24 mouse cellular contexts compared by ENCODE assay signal in genomic region chr17:8888639-8889038, GRCm38 (mm10).
"Had no signal": no experiment of that assay in that cellular context is flagged by ENCODE, and none has a peak within 500 bp of the region (broad histone marks: within the 10 kb centered on the region; RNA-seq: fewer than 3 reads in every experiment).

No protein-coding gene starts in this region.

- H3K9ac ChIP-seq: heart, embryonic 12.5 days; hindbrain, embryonic 12.5 days; hindbrain, embryonic 14.5 days; intestine, embryonic 15.5 days; limb, embryonic 13.5 days; limb, embryonic 15.5 days; liver, embryonic 12.5 days; liver, embryonic 14.5 days had no signal

- H3K36me3 ChIP-seq: heart, embryonic 10.5 days; heart, embryonic 12.5 days; hindbrain, embryonic 10.5 days; hindbrain, embryonic 12.5 days; intestine, embryonic 15.5 days; limb, embryonic 13.5 days; limb, embryonic 15.5 days; liver, embryonic 12.5 days had no signal

- H3K4me2 ChIP-seq: heart, embryonic 12.5 days; hindbrain, embryonic 12.5 days; hindbrain, embryonic 14.5 days; intestine, embryonic 15.5 days; limb, embryonic 13.5 days; limb, embryonic 15.5 days; liver, embryonic 12.5 days had no signal

- H3K27me3 ChIP-seq: hindbrain, embryonic 12.5 days; intestine, embryonic 15.5 days; limb, embryonic 13.5 days; limb, embryonic 15.5 days; liver, embryonic 12.5 days had no signal

- H3K4me1 ChIP-seq: intestine, embryonic 15.5 days; liver, embryonic 12.5 days had no signal

- DNase-seq: gastrocnemius, adult 2 months; gastrocnemius, postnatal 10 days; gastrocnemius, postnatal 25 days; heart, postnatal 4 days; kidney, adult 18-20 months; kidney, adult 8-10 months; kidney, postnatal 25 days; kidney, postnatal 4 days; left cerebral cortex, postnatal 4 days had no signal

- H3K9me3 ChIP-seq: heart, embryonic 10.5 days; heart, embryonic 12.5 days; hindbrain, embryonic 10.5 days; hindbrain, embryonic 12.5 days; intestine, embryonic 15.5 days; limb, embryonic 13.5 days; limb, embryonic 15.5 days; liver, embryonic 12.5 days had no signal

- ATAC-seq: hindbrain, embryonic 16.5 days; inflammation-experienced regulatory T-cells, adult 6 months; intestine, embryonic 15.5 days; intestine, postnatal 0 days; liver, embryonic 12.5 days had no signal

- H3K27ac ChIP-seq: gastrocnemius, adult 2 months; heart, embryonic 10.5 days; hindbrain, embryonic 10.5 days; hindbrain, embryonic 14.5 days; intestine, embryonic 15.5 days; layer of hippocampus, adult 2 months; left cerebral cortex, adult 2 months; limb, embryonic 13.5 days; limb, embryonic 15.5 days; liver, embryonic 12.5 days; liver, embryonic 14.5 days had no signal

- H3K4me3 ChIP-seq: gastrocnemius, adult 2 months; heart, embryonic 10.5 days; heart, embryonic 12.5 days; hindbrain, embryonic 10.5 days; hindbrain, embryonic 12.5 days; intestine, embryonic 15.5 days; layer of hippocampus, adult 2 months; left cerebral cortex, adult 2 months; limb, embryonic 13.5 days; limb, embryonic 15.5 days; liver, embryonic 12.5 days had no signal
